Mouse (Mus musculus): Measurements from ENCODE around the gene Vmn1r185. TPM values are rescaled to one million over a fixed set of nuclear protein-coding genes. Genes with fewer than 3 reads are reported as not detected.
"Not testable (repeated sequence)": the region's sequence is repeated elsewhere in the genome, so short reads cannot be mapped to it uniquely, and the experiment has no call there.

Gene Vmn1r185
- polyA plus RNA-seq (2015; fragmentation: Nextera tagmentation; extraction: Ambion mirVana): not detected in 2 replicates

- H3K4me1 ChIP-seq; H3K4me3 ChIP-seq; H3K27me3 ChIP-seq; H3K9ac ChIP-seq (replicated peaks); H3K27ac ChIP-seq (replicated peaks); ATAC-seq (replicated peaks); H3K36me3 ChIP-seq; H3K9me3 ChIP-seq; H3K4me2 ChIP-seq (replicated peaks): not testable (repeated sequence)
- 79% methylated on average over 1 of the region's 1 CpGs for WGBS
Measured at GRCm38 (mm10) chr7:26618364-26618763, at the start of gene Vmn1r185. TSS of gene Vmn1r185 (minus strand) at chr7:26618464.

- WGBS: 28% methylated on average over 2 of the region's 2 CpGs
- H3K9ac ChIP-seq (replicated peaks); H3K4me2 ChIP-seq (replicated peaks); H3K27ac ChIP-seq (replicated peaks); H3K4me1 ChIP-seq; H3K27me3 ChIP-seq; H3K4me3 ChIP-seq; H3K36me3 ChIP-seq; H3K9me3 ChIP-seq; ATAC-seq (replicated peaks): not testable (repeated sequence)
Measured at GRCm38 (mm10) chr7:26667466-26667865, 49.2 kb upstream of the Vmn1r185 start.

GRCm38 (mm10) chr7:26666011-26666410, 47.7 kb upstream of the Vmn1r185 start:
- no peak overlapping the region for H3K27ac ChIP-seq (replicated peaks)
- no peaks in the 10 kb centered on the region for H3K27me3 ChIP-seq
- H3K9ac ChIP-seq (replicated peaks): no peak overlapping the region
- no peaks in the 10 kb centered on the region for H3K36me3 ChIP-seq
- 81% methylated on average over 5 of the region's 5 CpGs for WGBS
- H3K4me3 ChIP-seq: no peak overlapping the region
- no peak overlapping the region for H3K4me2 ChIP-seq (replicated peaks)
- no peak for ATAC-seq (replicated peaks)
- peaks cover 2% of the 10 kb centered on the region; the same call in 1 of the 2 replicates for H3K9me3 ChIP-seq
- H3K4me1 ChIP-seq: no peaks in the 10 kb centered on the region

- H3K27ac ChIP-seq (replicated peaks): no peak overlapping the region
- no peaks in the 10 kb centered on the region for H3K9me3 ChIP-seq
- ATAC-seq (replicated peaks): no peak
- H3K27me3 ChIP-seq: no peaks in the 10 kb centered on the region
- no peak overlapping the region for H3K4me2 ChIP-seq (replicated peaks)
- no peaks in the 10 kb centered on the region for H3K36me3 ChIP-seq
- H3K9ac ChIP-seq (replicated peaks): no peak overlapping the region
- H3K4me1 ChIP-seq: no peaks in the 10 kb centered on the region
- WGBS: 77% methylated on average over 1 of the region's 1 CpGs
- H3K4me3 ChIP-seq: no peak overlapping the region
Measured at GRCm38 (mm10) chr7:26589774-26590173, 28.5 kb downstream of the Vmn1r185 start.

GRCm38 (mm10) chr7:26589077-26589476, 29.2 kb downstream of the Vmn1r185 start:
- no peaks in the 10 kb centered on the region for H3K9me3 ChIP-seq
- H3K9ac ChIP-seq (replicated peaks): no peak overlapping the region
- no peak overlapping the region for H3K27ac ChIP-seq (replicated peaks)
- ATAC-seq (replicated peaks): no peak
- H3K4me2 ChIP-seq (replicated peaks): no peak overlapping the region
- H3K36me3 ChIP-seq: no peaks in the 10 kb centered on the region
- H3K27me3 ChIP-seq: no peaks in the 10 kb centered on the region
- no peak overlapping the region for H3K4me3 ChIP-seq
- no peaks in the 10 kb centered on the region for H3K4me1 ChIP-seq

Other genes with a start within 250 kb of the Vmn1r185 start
- not detected in 2 replicates for gene Nlrp9c, start 214.8 kb downstream of the Vmn1r185 start, polyA plus RNA-seq (2015; fragmentation: Nextera tagmentation; extraction: Ambion mirVana)
- not detected in 2 replicates for gene Nlrp4a, start 183.4 kb downstream of the Vmn1r185 start, polyA plus RNA-seq (2015; fragmentation: Nextera tagmentation; extraction: Ambion mirVana)
- not detected in 2 replicates for gene Nlrp9a, start 83.4 kb downstream of the Vmn1r185 start, polyA plus RNA-seq (2015; fragmentation: Nextera tagmentation; extraction: Ambion mirVana)
- gene Cyp2b23, start 68.0 kb upstream of the Vmn1r185 start, polyA plus RNA-seq (2015; fragmentation: Nextera tagmentation; extraction: Ambion mirVana): not detected in 2 replicates
- gene Cyp2b19, start 138.7 kb upstream of the Vmn1r185 start, polyA plus RNA-seq (2015; fragmentation: Nextera tagmentation; extraction: Ambion mirVana): 0.14 and 0.19 TPM in 2 replicates
- not detected in 2 replicates for gene Cyp2g1, start 190.4 kb upstream of the Vmn1r185 start, polyA plus RNA-seq (2015; fragmentation: Nextera tagmentation; extraction: Ambion mirVana)
- gene Cyp2a5, start 216.8 kb upstream of the Vmn1r185 start, polyA plus RNA-seq (2015; fragmentation: Nextera tagmentation; extraction: Ambion mirVana): 0.23 TPM in 1 of 2 replicates, not detected in the other

Data from forebrain, embryonic 15.5 days (tissue).